Mouse (Mus musculus) kidney, adult 9 months (tissue): ENCODE data around the gene Nop53.
"Not testable (repeated sequence)": the region's sequence is repeated elsewhere in the genome, so short reads cannot be mapped to it uniquely, and the experiment has no call there.

Experiments used
- DNase-seq: peaks from one replicate; pipeline ENCODE4 v3.0.0; 2022

The Nop53 gene

GRCm38 (mm10) chr7:15916996-15917395 is 28.9 kb downstream of the Nop53 start:
- no peak for DNase-seq

- no peak for DNase-seq
These were observed 29.6 kb downstream of the Nop53 start for GRCm38 (mm10) chr7:15916134-15916723.

GRCm38 (mm10) chr7:15915695-15916094 is 30.2 kb downstream of the Nop53 start:
- not testable (repeated sequence) for DNase-seq

GRCm38 (mm10) chr7:15914751-15915150 is 31.1 kb downstream of the Nop53 start:
- no peak for DNase-seq

GRCm38 (mm10) chr7:15914252-15914651 is 31.6 kb downstream of the Nop53 start:
- DNase-seq = peak; percentile 25

- peak; percentile 65 for DNase-seq
These were observed 33.7 kb downstream of the Nop53 start for GRCm38 (mm10) chr7:15912183-15912582.

GRCm38 (mm10) chr7:15910521-15910920 is 35.4 kb downstream of the Nop53 start:
- no peak for DNase-seq

- no peak for DNase-seq
These were observed 37.8 kb downstream of the Nop53 start for GRCm38 (mm10) chr7:15907971-15908590.

GRCm38 (mm10) chr7:15906602-15907001 is 39.3 kb downstream of the Nop53 start:
- DNase-seq = no peak

- no peak for DNase-seq
These were observed 40.0 kb downstream of the Nop53 start for GRCm38 (mm10) chr7:15905861-15906260.

- no peak for DNase-seq
These were observed 44.4 kb downstream of the Nop53 start for GRCm38 (mm10) chr7:15901366-15902048.

- DNase-seq = no peak
These were observed 51.6 kb downstream of the Nop53 start for GRCm38 (mm10) chr7:15894251-15894650.
